11 mouse cellular contexts compared by ENCODE assay signal in genomic region chr16:31022287-31022686, GRCm38 (mm10). TPM values are rescaled to one million over a fixed set of nuclear protein-coding genes. Genes with fewer than 3 reads are reported as not detected.
DNase-seq lines count a peak whose midpoint lies in the region; ATAC-seq and TF ChIP-seq lines count a peak whose summit lies in the region.
"Had no signal": no experiment of that assay in that cellular context is flagged by ENCODE, and none has a peak within 500 bp of the region (broad histone marks: within the 10 kb centered on the region; RNA-seq: fewer than 3 reads in every experiment).

No protein-coding gene starts in this region.

- H3K27ac ChIP-seq in layer of hippocampus, adult 2 months = peak overlapping the region; percentile 28; the same call in 1 of the 2 replicates

- peak; percentile 80 for ATAC-seq in megakaryocyte progenitor cell, adult 5-6 weeks (replicated peaks; ENCODE audit: poor library complexity)
- no peak; the same call in 1 of the 2 replicates for ATAC-seq in frontal cortex, adult (ENCODE audit: low TSS enrichment)
- ATAC-seq: intestine, postnatal 0 days; midbrain, embryonic 16.5 days had no signal

- no peak overlapping the region for H3K4me3 ChIP-seq in layer of hippocampus, adult 2 months

- TF ChIP-seq CTCF in layer of hippocampus, adult 2 months (conservative IDR thresholded peaks at IDR 0.05) = no peak

- peak; percentile 60 for DNase-seq in adrenal gland, postnatal 14 days
- no peak for DNase-seq in adrenal gland, postnatal 4 days (ENCODE audit: low spot score in 2 of 2)
- DNase-seq in layer of hippocampus, adult 2 months (ENCODE audit: low spot score in 2 of 2) = no peak
- DNase-seq in layer of hippocampus, adult 11-12 months (ENCODE audit: low spot score) = no peak
- DNase-seq in kidney, postnatal 25 days = peak; percentile 52 to 57
- no peak for DNase-seq in frontal cortex, postnatal 36 days (ENCODE audit: low spot score in 2 of 2)
- DNase-seq: embryo, embryonic 11 days had no signal

RNA-seq across cellular contexts. Expression of gene Xxylt1, which starts 58.9 kb away (rescaled TPM):
- total RNA-seq in adrenal gland, postnatal 14 days (2021) = 10.7 and 11.5 TPM in 2 replicates
- total RNA-seq in adrenal gland, postnatal 4 days (2021) = 10 to 100 TPM; 22.2 to 22.7 TPM
- total RNA-seq in layer of hippocampus, adult 2 months (2021) = 10 to 100 TPM; 18.2 to 19.0 TPM
- 14.5 and 16.0 TPM in 2 replicates for total RNA-seq in megakaryocyte progenitor cell, adult 5-6 weeks (2015)
- 11.8 and 17.0 TPM in 2 replicates for total RNA-seq in megakaryocyte progenitor cell, adult 5-6 weeks (2017)

Comparison
In these comparisons a context has a peak if more than half of its experiments do, and no peak if none do; other contexts are left out.
1. DNase-seq: peak in adrenal gland, postnatal 14 days (single experiment) and kidney, postnatal 25 days (2 of 2); none in adrenal gland, postnatal 4 days (0 of 2), layer of hippocampus, adult 2 months (0 of 2), layer of hippocampus, adult 11-12 months (single experiment) and frontal cortex, postnatal 36 days (0 of 2).